Mouse (Mus musculus) forebrain, embryonic 14.5 days (tissue): ENCODE measurements around the gene Macc1. TPM values are rescaled to one million over a fixed set of nuclear protein-coding genes. Genes with fewer than 3 reads are reported as not detected.
A peak's percentile ranks its signal among the peaks of the same experiment; 100 is the strongest.
"Not testable (repeated sequence)": the region's sequence is repeated elsewhere in the genome, so short reads cannot be mapped to it uniquely, and the experiment has no call there.

ENCODE experiments used
- ATAC-seq: fragments of 200-750 bp; cut with Nextera tagmentation; 2 replicates; pipeline ENCODE4 v1.8.0; 2017; ENCODE audit warnings: mild to moderate bottlenecking, moderate library complexity
- DNase-seq: peaks from one replicate; pipeline ENCODE4 v3.0.0-alpha.2; 2015; ENCODE audit warnings: low spot score
- H3K27ac ChIP-seq: fragments of 300-500 bp; sonication (generic); 2 replicates; pipeline ENCODE4 v1.5.1; 2014; ENCODE audit warnings: low read depth, mild to moderate bottlenecking, control low read depth, low read length, moderate library complexity
- H3K27me3 ChIP-seq: fragments of 300-500 bp; sonication (generic); replicated peaks from 2 replicates; pipeline ENCODE4 v1.6.1; 2014; ENCODE audit warnings: low read length, control low read depth, mixed read lengths; ENCODE audit not compliant: control insufficient read depth, insufficient read depth
- H3K36me3 ChIP-seq: fragments of 300-500 bp; sonication (generic); 2 replicates; pipeline ENCODE4 v1.6.1; 2014; ENCODE audit warnings: low read length, control low read depth; ENCODE audit not compliant: control insufficient read depth, insufficient read depth
- H3K4me1 ChIP-seq: fragments of 300-500 bp; sonication (generic); 2 replicates; pipeline ENCODE4 v1.6.1; 2014; ENCODE audit warnings: antibody characterized with exemption, low read length, control low read depth; ENCODE audit not compliant: control insufficient read depth, insufficient read depth
- H3K4me2 ChIP-seq: fragments of 300-500 bp; sonication (generic); 2 replicates; pipeline ENCODE4 v1.6.1; 2014; ENCODE audit warnings: mild to moderate bottlenecking, control low read depth, low read length
- H3K4me3 ChIP-seq: fragments of 300-500 bp; sonication (generic); 2 replicates; pipeline ENCODE4 v1.5.1; 2014; ENCODE audit warnings: low read depth, low read length, control low read depth
- H3K9ac ChIP-seq: fragments of 300-500 bp; sonication (generic); 2 replicates; pipeline ENCODE4 v1.6.1; 2014; ENCODE audit warnings: mild to moderate bottlenecking, low read length, control low read depth, moderate library complexity
- H3K9me3 ChIP-seq: fragments of 300-500 bp; sonication (generic); replicated peaks from 2 replicates; pipeline ENCODE4 v1.6.1; 2016; ENCODE audit warnings: low read length, control low read depth, mixed read lengths; ENCODE audit not compliant: control insufficient read depth
- WGBS: fragments of 180-500 bp; shearing (Covaris S2); extraction: QIAGEN DNeasy Blood & Tissue Kit; methylation state at CpG from one replicate; pipeline ENCODE4 v1.1.7; 2014; 5-methylcytosine and 5-hydroxymethylcytosine counted together
- polyA plus RNA-seq: library from polyadenylated mRNA; unstranded; fragments of >200 nt; fragmentation: Nextera tagmentation; extraction: Ambion mirVana; gene quantifications from 2 replicates; pipeline ENCODE4 v1.2.1, GENCODE M21; 2014

The Macc1 gene
- polyA plus RNA-seq, 1 experiment from 2014 or later: not detected

- Histone ChIP-seq H3K36me3 (no peaks in the 10 kb centered on the region), H3K4me3 (no peak overlapping the region), H3K27ac (no peak overlapping the region), H3K9ac (no peak overlapping the region), H3K9me3 (no peaks in the 10 kb centered on the region), H3K4me2 (no peak overlapping the region), H3K4me1 (no peaks in the 10 kb centered on the region), H3K27me3 (no peaks in the 10 kb centered on the region)
- 74% methylated on average over 3 of the region's 3 CpGs for WGBS
- DNase-seq (no peak), ATAC-seq (no peak)
Measured at GRCm38 (mm10) chr12:119313014-119313763, 881 bp upstream of the Macc1 start.

DNA sequence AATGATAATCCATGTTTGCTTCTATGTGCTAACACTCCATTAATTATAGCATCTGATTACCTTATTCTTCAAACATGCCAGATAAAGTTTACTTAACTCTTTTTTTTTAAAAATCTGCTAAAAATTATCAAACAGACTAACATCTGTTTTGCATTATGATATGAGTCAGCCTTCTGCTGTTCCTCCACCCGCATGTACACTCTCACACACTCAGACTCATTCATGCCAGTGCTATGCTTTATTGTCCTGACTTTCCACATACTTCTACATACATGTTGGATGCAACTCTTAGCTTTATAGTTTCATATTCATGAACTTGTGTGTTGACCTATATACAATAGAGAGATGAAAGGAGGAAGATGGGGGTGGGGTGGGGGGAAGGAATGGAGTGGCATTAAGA, 4.7 kb downstream of the Macc1 start:
- Histone ChIP-seq H3K4me1 (no peaks in the 10 kb centered on the region), H3K9me3 (no peaks in the 10 kb centered on the region), H3K27ac (no peak overlapping the region), H3K4me3 (no peak overlapping the region), H3K36me3 (no peaks in the 10 kb centered on the region), H3K27me3 (no peaks in the 10 kb centered on the region), H3K9ac (no peak overlapping the region), H3K4me2 (no peak overlapping the region)
- ATAC-seq (no peak), DNase-seq (no peak)
- 95% methylated on average over 1 of the region's 1 CpGs for WGBS

- Histone ChIP-seq H3K27me3 (no peaks in the 10 kb centered on the region), H3K36me3 (no peaks in the 10 kb centered on the region), H3K4me2 (no peak overlapping the region), H3K9ac (no peak overlapping the region), H3K4me1 (no peaks in the 10 kb centered on the region), H3K27ac (no peak overlapping the region), H3K9me3 (no peaks in the 10 kb centered on the region), H3K4me3 (no peak overlapping the region)
- ATAC-seq (0 out of 2 replicates have a peak, but pooled peaks have one; percentile 42), DNase-seq (peak; percentile 43)
Measured at GRCm38 (mm10) chr12:119325400-119325799, 11.3 kb downstream of the Macc1 start.

- H3K36me3 ChIP-seq: no peaks in the 10 kb centered on the region
- H3K9me3 ChIP-seq: no peaks in the 10 kb centered on the region
- no peak for ATAC-seq
- H3K4me1 ChIP-seq: no peaks in the 10 kb centered on the region
- H3K4me3 ChIP-seq: no peak overlapping the region
- 95% methylated on average over 4 of the region's 4 CpGs for WGBS
- no peak for DNase-seq
- no peak overlapping the region for H3K9ac ChIP-seq
- H3K27ac ChIP-seq: no peak overlapping the region
- no peaks in the 10 kb centered on the region for H3K27me3 ChIP-seq
- no peak overlapping the region for H3K4me2 ChIP-seq
Measured at GRCm38 (mm10) chr12:119330644-119331043, 16.6 kb downstream of the Macc1 start.

DNA sequence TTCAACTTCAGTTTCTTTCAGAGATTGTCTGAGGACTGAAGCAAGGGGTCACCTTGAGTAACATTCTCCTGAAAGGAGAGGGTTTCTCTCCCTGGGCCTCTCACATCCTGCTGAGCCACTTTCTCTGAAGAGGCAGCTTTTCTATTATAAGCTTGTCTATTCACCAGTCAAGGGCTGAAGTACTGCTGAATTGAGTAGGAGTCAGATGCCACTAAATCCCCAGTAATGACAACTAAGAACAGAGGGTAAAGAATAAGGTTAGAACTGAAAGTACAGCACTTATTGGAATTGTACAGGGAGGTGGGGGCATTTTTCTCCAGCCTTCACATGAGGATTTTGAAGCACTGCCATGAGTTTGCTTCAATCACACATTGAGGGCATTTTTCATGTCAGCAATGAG, 19.3 kb downstream of the Macc1 start:
- peak; percentile 35 for DNase-seq
- Histone ChIP-seq H3K9me3 (no peaks in the 10 kb centered on the region), H3K4me3 (no peak overlapping the region), H3K9ac (no peak overlapping the region), H3K27me3 (no peaks in the 10 kb centered on the region), H3K4me2 (no peak overlapping the region), H3K4me1 (no peaks in the 10 kb centered on the region), H3K36me3 (no peaks in the 10 kb centered on the region), H3K27ac (no peak overlapping the region)
- ATAC-seq: peak; percentile 58

- not testable (repeated sequence) for H3K4me2 ChIP-seq, H3K9me3 ChIP-seq, H3K4me3 ChIP-seq, ATAC-seq, DNase-seq, H3K27ac ChIP-seq, H3K27me3 ChIP-seq, H3K36me3 ChIP-seq, H3K4me1 ChIP-seq, H3K9ac ChIP-seq
- 42% methylated on average over 16 of the region's 16 CpGs for WGBS
Measured at GRCm38 (mm10) chr12:119352579-119352978, 38.5 kb downstream of the Macc1 start.

GRCm38 (mm10) chr12:119357418-119358241, 43.6 kb downstream of the Macc1 start:
- no peaks in the 10 kb centered on the region for H3K36me3 ChIP-seq
- WGBS: 36% methylated on average over 7 of the region's 7 CpGs
- no peaks in the 10 kb centered on the region for H3K9me3 ChIP-seq
- H3K4me2 ChIP-seq: no peak overlapping the region
- ATAC-seq (peak; percentile 82), DNase-seq (peak; percentile 49)
- H3K27ac ChIP-seq: peak overlapping the region; percentile 6; the same call in 1 of the 2 replicates
- no peak overlapping the region for H3K4me3 ChIP-seq
- H3K9ac ChIP-seq: no peak overlapping the region
- no peaks in the 10 kb centered on the region for H3K4me1 ChIP-seq
- H3K27me3 ChIP-seq: no peaks in the 10 kb centered on the region

DNA sequence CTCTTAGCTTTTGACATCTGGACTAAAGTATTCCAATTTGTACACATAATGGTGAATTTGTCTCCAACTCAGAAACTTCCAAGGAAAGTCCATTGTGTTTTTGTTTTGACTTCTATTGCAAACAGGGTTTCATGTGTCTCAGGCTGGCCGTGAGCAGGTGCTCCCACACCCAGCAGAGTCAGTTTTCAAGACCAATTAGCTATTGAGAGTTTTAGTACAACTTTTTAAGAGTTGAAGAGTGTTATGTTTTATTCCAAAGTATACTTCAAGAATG, 44.1 kb downstream of the Macc1 start:
- Histone ChIP-seq H3K4me3 (no peak overlapping the region), H3K27ac (no peak overlapping the region), H3K4me2 (no peak overlapping the region), H3K27me3 (no peaks in the 10 kb centered on the region), H3K36me3 (no peaks in the 10 kb centered on the region), H3K9ac (no peak overlapping the region), H3K4me1 (no peaks in the 10 kb centered on the region), H3K9me3 (no peaks in the 10 kb centered on the region)
- DNase-seq (no peak), ATAC-seq (peak; percentile 37; the same call in 1 of the 2 replicates)
- 5% methylated on average over 1 of the region's 1 CpGs for WGBS

- WGBS: 41% methylated on average over 1 of the region's 1 CpGs
- no peak for ATAC-seq
- no peak overlapping the region for H3K9ac ChIP-seq
- H3K4me1 ChIP-seq: no peaks in the 10 kb centered on the region
- no peak overlapping the region for H3K4me2 ChIP-seq
- H3K27ac ChIP-seq: no peak overlapping the region
- H3K36me3 ChIP-seq: no peaks in the 10 kb centered on the region
- H3K4me3 ChIP-seq: no peak overlapping the region
- no peaks in the 10 kb centered on the region for H3K27me3 ChIP-seq
- H3K9me3 ChIP-seq: no peaks in the 10 kb centered on the region
- DNase-seq: no peak
Measured at GRCm38 (mm10) chr12:119365041-119365440, 51.0 kb downstream of the Macc1 start.
